Mouse (Mus musculus) brain, embryonic 14.5 days (tissue): ENCODE measurements at regions not wholly inside any gene's neighbourhood (a gene's known extent, or its start where the extent isn't known, plus 50 kb on each side); places are given as distances from the start of the nearest gene placed in this dataset.

ENCODE experiments used
- DNase-seq: peaks from one replicate; pipeline ENCODE4 v3.0.0-alpha.2; 2011; ENCODE audit warnings: low read depth
- CTCF ChIP-seq: fragments of 200-500 bp; IDR thresholded peaks from 2 replicates; pipeline ENCODE4 v1.5.1; 2012; ENCODE audit warnings: inconsistent platforms, mild to moderate bottlenecking, moderate library complexity, borderline replicate concordance; ENCODE audit not compliant: insufficient read depth, insufficient read length; ENCODE audit errors: extremely low read depth
- POLR2A ChIP-seq: fragments of 200-500 bp; IDR thresholded peaks from 2 replicates; pipeline ENCODE4 v1.6.1; 2012; ENCODE audit warnings: mild to moderate bottlenecking, inconsistent platforms, borderline replicate concordance; ENCODE audit not compliant: poor library complexity, insufficient read depth, insufficient read length, severe bottlenecking; ENCODE audit errors: extremely low read depth

DNA sequence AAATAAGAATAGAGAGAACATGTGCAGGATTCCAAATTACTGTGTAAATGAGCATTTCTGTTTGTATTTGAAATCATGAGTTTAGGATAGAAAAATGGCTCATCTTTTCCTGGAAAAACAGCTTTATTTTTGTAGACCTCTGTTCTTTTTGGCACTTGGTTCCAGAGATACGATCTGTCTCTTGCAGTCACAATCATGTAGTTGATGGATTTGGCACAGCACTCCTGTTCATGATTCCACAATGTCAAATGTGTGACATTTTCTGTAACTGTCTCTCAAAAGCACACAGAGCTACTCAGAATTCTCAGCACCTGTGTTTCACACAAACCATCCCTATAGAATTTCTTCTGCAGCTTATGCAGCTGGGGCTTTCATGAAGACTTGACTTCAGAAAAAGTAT is 654.0 kb upstream of the Agtr1b start:
- peak; percentile 81 for DNase-seq
- no peak for TF ChIP-seq POLR2A
- no peak for TF ChIP-seq CTCF

- TF ChIP-seq CTCF (no peak), POLR2A (no peak)
- DNase-seq = no peak
These were observed 653.3 kb upstream of the Agtr1b start for GRCm38 (mm10) chr3:21020297-21020696.

GRCm38 (mm10) chr3:21009650-21010049 is 642.7 kb upstream of the Agtr1b start:
- TF ChIP-seq CTCF (no peak), POLR2A (no peak)
- DNase-seq = no peak

- no peak for DNase-seq
- TF ChIP-seq POLR2A (no peak), CTCF (no peak)
These were observed 631.3 kb upstream of the Agtr1b start for GRCm38 (mm10) chr3:20998295-20998694.

- peak; percentile 83 for DNase-seq
- no peak for TF ChIP-seq POLR2A
- no peak for TF ChIP-seq CTCF
These were observed 622.6 kb upstream of the Agtr1b start for GRCm38 (mm10) chr3:20989486-20989970.

DNA sequence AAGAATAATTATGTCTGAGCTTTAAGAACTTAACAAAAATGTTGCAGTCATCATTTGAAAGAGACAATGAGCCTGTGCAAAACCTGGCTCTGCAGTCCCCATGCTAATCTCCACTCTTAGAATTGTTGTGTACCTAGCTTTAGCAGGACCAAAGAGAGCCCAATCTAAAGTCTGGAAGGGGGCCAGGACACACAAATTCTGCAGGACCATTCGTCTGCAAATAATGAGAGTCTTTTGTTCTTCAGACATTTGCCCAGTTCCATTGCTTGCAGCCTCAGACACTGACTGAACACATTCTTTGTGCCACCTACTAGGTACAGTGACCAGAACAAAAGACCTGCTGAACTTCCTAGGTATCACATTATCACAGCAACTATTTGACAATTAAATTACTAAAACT is 620.0 kb upstream of the Agtr1b start:
- DNase-seq = peak; percentile 89

GRCm38 (mm10) chr3:20986377-20986727 is 619.4 kb upstream of the Agtr1b start:
- no peak for TF ChIP-seq POLR2A
- no peak for TF ChIP-seq CTCF
- DNase-seq = peak; percentile 97

More for the DNA sequence above, 620.0 kb upstream of the Agtr1b start:
- TF ChIP-seq CTCF = no peak
- TF ChIP-seq POLR2A = no peak

- TF ChIP-seq CTCF (no peak), POLR2A (no peak)
- peak; percentile 97 for DNase-seq
These were observed 618.9 kb upstream of the Agtr1b start for GRCm38 (mm10) chr3:20985682-20986376.

DNA sequence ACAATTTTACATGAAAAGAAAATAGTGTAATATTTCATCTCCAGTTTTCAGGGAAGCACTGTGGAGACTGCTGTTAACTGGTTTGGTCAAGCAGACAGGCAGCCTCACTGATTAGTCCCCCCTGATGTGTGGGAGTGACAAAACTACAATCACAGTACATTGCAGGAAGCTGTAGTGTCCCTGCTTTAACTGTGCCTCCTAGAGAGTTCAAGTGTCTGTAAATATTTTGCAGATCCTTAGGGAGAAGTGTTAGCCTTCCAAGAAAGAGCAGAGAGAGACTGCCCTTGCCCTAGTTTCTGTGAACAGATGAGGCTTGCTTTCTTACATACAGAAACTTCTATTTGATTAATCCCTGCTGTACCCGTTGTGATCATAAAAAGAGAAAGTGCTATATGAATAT is 617.2 kb upstream of the Agtr1b start:
- TF ChIP-seq CTCF (no peak), POLR2A (no peak)
- peak; percentile 71 for DNase-seq

GRCm38 (mm10) chr3:20973077-20973476 is 606.1 kb upstream of the Agtr1b start:
- TF ChIP-seq CTCF (no peak), POLR2A (no peak)
- DNase-seq = no peak
